Mouse (Mus musculus) C2C12 (cell line): ENCODE measurements around the gene Nr1d1.

ENCODE experiments used
- CEBPB ChIP-seq: IDR thresholded peaks from one replicate; pipeline ENCODE4 v1.6.1; 2011; ENCODE audit warnings: low read depth, mild to moderate bottlenecking, control low read depth, moderate library complexity
- CTCF ChIP-seq: IDR thresholded peaks from one replicate; pipeline ENCODE4 v1.5.1; 2011; ENCODE audit not compliant: control insufficient read depth, insufficient read depth, insufficient read length
- MAX ChIP-seq: IDR thresholded peaks from one replicate; pipeline ENCODE4 v1.6.1; 2011; ENCODE audit warnings: mild to moderate bottlenecking, control low read depth
- MYOG ChIP-seq: IDR thresholded peaks from one replicate; pipeline ENCODE4 v1.6.1; 2011; ENCODE audit not compliant: control insufficient read depth, insufficient read length; ENCODE audit errors: extremely low read depth
- USF1 ChIP-seq: IDR thresholded peaks from one replicate; pipeline ENCODE4 v1.6.1; 2011; ENCODE audit warnings: low read depth, mild to moderate bottlenecking, control low read depth, moderate library complexity

GRCm38 (mm10) chr11:98788139-98788538 is 13.0 kb upstream of the Nr1d1 start:
- TF ChIP-seq CTCF (no peak), MAX (no peak), USF1 (no peak), CEBPB (no peak), MYOG (no peak)
